Mouse (Mus musculus) retina, adult 2 months (tissue): ENCODE measurements at regions not wholly inside any gene's neighbourhood (a gene's known extent, or its start where the extent isn't known, plus 50 kb on each side); places are given as distances from the start of the nearest gene placed in this dataset.

ENCODE experiments used
- DNase-seq: peaks from one replicate; pipeline ENCODE4 v3.0.0-alpha.2; 2012; ENCODE audit warnings: low read depth, low spot score

DNA sequence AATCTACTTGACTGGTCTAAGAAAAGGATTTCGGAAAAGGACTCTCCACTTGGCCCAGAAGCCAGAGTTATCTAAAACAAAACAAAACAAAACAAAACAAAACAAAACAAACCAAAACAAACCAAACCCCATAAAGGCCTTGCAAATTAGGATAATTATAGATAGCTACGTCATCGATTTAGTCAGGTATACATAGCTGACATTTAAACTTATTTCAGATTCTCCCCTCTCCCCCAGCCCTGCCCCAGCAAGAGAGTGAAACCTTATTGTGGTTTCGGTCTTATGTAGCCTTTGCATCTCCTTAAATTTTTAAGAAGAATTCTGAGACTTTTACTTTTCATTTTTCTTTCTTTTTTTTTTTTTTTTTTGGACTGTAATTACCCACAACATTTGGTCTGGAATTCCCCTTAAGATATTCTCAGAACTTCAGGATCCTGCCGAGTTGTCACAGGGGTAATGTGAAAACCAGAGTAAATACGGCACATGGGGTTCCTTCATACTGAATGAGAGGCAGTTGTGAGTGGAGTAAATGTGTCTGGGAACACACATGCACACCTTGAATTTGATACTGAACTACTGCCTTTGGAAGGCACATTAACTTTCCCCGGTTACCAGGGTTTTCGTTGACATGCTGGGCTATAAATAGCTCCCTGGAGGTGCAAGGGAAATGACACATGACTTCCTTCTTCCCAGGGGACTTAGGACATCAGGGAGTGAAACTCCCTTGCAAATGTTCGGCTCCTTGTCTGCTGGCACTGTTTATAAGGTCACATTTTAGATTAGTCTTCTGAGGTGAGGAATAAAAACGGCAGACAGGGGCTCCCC is 94.8 kb upstream of the Rap1b start:
- no peak for DNase-seq

DNA sequence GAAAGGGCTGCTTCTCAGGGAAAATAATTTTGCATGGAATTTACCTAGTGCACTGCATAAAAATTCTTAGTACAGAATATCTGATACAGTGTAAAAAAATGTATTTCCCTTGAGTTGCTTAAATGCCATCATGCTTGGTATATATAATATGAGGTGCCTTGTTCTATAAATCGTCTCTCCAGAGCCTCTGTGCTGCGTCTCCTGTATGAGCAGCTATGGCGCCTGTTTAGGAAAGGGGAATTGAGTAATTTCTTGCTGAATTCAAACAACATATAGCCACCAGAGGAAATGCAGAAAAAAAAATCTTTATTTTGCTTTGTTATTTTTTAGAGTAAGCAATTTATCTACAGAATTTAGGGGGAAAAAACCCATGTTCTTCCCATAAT is 95.4 kb upstream of the Rap1b start:
- DNase-seq: no peak

DNA sequence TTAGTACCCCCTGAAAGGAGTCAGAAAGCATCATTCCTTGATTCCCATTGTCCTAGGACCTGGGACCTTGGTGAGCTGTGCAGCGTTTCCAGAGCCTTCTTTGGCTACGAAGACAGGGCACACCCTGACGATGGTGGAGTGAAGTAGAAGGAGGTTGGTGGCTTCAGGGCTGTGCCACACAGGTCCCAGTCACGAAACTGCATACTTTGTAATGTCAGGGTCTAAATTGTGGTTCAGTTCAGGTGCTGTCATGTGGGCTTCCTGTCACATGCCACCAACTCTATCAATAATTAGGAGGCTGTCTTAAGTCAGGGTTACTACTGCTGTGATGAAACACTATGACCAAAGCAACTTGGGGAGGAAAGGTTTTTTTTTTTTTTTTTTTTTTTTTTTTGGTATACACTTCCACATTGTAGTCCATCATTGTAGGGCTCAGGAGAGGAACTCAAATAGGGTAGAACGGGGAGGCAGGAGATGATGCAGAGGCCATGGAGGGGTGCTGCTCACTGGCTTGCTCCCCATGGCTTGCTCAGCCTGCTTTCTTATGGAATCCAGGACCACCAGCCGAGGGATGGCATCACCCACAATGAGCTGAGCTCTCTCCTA is 98.0 kb upstream of the Rap1b start:
- no peak for DNase-seq

DNA sequence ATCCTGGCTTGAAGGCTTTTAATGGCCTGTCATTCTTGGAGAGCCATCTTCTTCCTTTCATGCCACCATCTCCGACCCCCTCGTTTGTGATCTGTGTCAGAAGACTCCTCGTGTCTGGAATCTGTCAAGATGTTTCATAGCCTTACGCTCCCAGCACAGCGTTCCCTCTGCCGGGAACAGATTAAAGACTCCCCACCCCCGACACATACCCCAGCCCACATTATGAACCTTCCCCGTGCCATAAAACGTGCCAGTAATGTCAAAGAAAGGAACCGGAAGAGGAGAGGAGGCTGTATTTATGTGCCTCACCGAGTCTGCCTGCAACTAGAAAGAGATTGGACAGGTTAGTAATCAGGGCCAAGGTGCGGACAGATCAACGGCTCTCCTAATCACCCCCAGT is 101.4 kb upstream of the Rap1b start:
- no peak for DNase-seq

DNA sequence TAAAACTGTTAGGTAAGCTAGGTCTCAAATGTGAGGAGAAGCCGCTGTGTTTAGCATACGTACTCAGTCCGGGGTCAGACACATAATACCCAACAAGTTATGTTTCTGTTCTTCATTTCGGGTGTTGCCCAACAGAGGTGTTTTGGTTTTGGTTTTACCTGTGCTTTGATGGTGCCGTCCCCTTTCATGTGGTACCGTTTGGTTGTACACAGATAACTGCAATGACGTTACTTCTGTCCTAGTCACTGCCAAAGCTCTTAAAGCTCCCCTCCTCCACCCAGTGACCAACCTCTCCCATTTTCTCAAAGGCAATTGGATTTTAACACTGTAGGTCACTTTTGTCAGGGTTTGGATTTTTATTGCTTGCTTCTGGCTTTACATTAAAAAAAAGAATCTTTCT is 102.1 kb upstream of the Rap1b start:
- DNase-seq: no peak

DNA sequence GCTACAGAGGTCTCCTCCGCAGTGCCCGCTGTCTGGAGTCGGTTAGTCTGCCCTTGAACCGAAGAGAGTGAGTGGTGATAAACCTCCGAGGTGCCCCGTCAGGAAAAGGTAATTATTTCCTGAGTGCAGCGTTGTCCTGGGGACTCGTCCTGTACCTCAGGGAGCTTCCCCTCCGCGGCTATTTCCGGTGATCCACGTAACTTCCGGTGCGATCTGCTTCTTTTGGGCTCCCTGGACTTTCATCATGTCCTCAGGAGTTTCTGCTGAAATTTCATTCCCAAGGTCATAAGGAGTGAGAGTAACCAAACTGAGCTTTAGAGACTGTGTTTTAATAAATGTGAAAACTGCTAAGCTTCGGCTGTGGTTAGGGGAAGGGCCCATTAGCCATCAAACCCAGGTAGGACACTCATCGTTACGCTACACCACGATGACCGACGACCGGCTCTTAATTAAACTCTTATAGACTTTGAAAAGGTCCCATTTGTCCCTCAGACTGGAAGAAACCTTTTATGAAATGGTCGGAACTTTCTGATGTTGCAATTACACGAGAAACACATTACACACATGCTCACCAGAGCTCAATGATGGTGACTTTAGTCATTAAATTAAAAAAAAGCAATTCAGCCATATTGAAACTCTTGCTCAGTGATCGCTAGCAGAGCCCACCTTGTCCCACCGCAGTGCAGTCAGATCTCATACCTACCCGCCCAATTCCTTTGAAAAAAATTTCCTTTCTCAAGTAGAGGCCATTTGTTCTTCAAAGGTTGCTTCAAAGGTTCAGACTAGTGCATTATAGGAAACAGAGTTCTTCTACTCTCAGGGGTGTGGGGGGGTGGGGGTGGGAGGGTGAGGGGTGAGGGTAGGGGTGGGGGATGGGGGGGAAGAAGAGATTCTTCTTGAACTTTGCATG is 106.5 kb upstream of the Rap1b start:
- DNase-seq: no peak

DNA sequence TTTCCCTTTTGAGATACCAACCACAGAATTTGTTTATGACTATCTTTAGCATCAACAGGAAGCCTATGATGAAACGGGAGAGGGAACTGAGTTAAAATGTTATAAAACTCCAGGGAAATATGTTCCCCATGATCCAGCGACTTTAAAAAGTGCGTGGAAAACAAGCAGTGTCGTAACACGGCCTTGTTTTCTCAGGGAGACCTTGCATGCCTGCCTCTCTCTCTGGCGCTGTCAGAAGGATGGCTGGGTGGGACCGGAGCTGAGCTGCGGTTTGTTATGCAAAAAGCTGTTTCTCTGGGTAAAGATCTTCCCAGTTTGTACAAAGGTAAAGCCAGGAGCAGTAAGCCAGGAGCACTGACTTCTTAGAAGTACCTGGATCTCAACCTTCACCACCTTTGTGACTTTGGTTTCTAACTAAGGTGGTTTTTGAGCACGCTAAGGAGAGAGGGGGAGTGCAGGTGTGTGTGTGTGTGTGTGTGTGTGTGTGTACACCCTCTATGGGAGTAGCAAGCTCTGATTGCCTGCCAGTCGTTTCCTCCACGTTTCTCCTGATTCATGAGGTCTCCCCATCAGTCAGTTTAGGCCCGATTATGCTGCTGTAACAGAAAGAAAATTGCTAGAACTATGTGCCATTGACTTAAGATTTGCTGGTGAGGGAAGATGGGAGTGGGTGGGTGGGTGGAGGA is 107.3 kb upstream of the Rap1b start:
- DNase-seq: no peak

DNA sequence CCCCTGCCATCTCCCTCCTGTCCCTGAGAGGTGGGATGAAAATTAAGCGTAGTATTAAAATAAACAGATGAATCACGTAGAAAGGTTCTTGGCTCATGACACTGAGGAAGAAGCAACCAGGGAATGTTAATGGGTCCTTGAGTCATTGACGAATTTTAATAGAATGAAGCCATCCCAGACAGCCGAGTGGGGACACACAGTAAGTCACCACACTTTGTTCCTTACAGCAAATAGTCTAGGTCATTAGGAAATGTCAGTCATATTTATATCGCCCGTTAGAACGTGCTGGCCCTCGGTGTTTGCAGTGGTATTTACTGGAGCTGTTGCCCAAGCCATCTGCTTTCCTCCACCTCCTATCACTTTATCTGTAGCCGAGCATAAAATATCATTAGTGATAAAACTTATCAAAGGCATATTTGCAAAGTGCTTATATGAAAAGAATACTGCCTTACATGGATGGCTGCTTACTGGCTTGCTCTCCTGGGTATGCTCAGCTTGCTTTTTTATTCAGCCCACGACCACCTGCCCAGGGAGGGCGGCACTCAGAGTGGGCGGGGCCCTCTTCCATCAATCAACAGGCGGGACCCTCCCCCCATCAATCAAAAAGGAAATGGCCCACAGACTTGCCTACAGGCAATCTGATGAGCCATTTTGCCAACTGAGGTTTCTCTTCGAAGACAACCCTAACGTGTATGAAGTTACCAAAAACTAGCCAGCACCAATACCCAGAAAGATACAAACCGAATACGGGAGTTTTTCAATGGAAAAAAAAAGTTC is 110.5 kb upstream of the Rap1b start:
- DNase-seq: no peak

DNA sequence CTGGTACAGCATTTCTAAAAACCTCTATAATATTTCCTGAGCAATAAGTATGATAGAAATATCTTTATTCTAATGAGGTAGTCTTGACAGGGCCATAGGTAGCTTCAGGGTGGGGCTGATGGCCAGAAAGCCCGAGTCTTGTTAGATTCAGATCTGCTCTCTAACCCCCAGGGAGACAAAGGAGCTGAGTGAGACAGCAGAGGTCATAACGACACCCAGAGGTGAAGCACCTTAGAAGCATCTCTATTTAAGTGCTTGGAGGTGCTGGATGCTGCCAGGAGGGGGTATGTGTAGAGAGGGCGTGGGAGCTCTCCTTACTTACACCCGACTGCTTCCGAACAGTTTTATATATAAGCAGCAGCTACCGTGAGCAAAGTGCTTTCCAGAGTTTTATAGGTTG is 128.9 kb upstream of the Rap1b start:
- no peak for DNase-seq

DNA sequence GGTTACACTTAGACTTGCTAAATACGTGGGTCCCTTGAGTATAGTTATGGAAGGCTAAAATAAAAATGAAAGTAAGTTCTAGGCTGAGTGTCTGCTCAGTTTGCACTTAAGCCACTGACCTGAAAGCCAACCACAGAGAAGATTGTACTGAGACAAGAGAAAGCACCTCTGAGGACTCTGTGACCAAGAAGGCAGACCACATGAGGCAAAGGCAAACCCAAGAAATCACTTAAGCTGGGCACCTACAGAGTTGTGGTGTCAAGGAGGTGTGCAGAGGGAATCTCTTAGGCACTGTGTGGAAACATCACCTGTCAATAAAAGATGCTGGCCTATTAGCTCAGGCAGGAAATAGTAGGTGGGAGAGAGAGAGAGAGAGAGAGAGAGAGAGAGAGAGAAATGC is 129.6 kb upstream of the Rap1b start:
- DNase-seq: no peak

DNA sequence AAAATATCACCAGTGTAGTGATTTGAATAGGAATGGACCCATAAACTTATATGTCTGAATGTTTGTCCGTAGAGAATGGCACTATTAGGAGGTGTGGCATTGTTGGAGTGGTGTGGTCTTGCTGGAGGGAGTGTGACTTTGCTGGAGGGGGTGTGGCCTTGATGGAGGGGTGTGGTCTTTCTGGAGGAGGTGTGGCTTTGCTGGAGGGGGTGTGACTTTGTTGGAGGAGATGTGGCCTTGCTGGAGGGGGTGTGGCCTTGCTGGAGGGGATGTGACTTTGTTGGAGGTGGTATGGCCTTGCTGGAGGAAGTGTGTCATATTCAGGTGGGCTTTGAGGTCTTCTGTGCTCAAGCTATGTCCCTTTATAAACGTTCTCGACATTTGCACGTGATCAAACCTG is 133.3 kb upstream of the Rap1b start:
- DNase-seq: no peak

DNA sequence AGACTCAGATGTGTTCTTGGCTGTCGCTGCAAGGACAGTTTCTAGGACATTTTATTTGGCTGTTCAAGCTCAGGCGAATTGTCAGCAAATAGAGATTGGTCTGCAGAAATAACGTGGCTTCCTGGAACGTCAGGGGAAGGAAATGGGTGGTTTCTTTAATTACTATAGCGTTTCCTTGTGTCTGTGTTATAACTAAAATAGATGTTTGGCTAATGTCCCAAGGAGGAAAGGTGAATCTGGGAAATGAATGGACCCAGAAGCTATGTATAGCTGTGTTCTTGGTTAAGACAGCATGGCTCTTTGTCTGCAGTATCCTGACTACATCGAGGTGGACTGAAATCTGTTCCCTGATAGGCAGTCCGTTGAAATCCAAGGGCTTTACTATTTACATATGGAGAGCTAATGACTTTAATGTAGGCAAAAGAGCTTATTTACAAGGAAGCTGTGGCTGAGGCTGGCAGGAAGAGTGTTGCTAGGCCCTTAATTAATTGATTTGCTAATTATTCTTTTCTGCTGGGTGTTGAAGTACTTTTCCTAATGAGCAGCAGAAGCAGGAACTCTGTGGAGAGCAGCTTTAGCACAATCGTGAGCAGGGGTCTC is 136.9 kb upstream of the Rap1b start:
- DNase-seq: no peak

DNA sequence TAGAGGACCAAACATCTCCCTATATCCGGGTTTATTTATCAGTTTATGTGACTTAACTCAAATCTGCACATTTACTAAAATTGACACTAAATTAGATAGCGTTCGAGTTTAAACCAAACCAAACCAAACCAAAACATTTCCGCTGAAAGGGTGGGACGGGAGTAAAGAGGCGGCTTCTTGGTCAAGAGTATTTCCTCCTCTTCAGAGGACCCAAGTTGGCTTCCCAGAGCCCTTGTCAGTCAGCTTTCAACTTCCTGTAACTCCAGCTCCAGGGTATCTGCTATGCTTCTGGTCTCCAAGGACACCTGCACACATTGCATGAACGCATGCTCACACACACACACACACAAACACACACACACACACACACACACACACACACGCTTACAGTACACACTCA is 137.4 kb upstream of the Rap1b start:
- no peak for DNase-seq

DNA sequence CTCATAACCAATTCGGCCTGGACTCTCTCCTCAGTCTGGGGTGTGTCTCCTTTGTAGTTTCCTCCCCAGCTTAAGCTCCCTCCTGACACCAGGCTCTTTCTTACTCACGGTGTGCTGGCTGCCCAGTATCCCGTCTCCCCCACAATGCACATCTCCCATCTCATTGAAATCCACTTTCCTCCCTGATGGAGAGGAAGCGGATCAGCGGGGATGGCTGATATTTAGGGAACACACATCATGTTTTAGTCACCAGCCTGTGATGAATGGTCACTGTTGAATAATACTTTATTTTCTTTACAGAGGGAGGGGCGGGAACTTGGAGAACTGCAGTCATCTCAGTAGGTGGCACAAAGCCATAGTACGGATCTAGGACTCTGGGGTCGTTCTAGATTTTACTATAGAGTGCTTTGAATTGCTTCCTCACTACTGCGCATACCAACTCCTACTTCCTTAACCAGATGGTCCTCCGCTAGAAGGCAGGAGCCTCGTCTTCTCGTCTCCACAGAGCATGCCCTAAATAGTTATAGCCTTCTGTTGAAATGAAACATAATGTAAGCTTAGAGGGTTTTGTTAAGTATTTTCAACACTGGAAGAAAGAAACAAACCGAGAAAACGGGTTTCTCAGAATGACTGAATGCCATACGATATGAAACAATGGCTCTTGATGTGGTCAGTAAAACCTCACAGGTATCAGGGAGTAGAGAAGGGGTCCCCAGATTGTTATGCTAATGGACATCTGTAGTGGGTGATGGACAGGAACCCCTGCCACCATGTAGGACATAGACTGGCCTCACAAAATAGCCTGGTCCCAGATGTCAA is 139.2 kb upstream of the Rap1b start:
- no peak for DNase-seq

DNA sequence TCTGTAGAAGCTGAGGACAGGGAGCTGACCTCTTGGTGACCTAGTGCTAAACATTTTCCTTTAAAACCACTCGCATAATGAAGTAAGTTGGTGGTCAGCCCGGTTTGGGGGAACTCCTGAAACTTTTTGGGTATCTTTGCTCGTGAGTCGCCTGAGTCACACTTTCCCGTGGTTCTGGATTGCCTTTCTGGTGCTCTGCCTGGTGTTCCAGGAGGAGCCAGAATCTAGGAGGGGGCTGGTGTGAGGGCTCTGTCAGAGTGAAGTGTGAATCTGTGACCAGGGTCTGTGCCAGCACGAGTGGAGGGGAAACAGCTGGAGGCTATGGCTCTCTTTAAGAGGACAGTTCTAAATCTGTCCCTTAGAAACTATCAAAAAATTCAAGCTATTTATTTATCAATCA is 141.8 kb upstream of the Rap1b start:
- DNase-seq: no peak

DNA sequence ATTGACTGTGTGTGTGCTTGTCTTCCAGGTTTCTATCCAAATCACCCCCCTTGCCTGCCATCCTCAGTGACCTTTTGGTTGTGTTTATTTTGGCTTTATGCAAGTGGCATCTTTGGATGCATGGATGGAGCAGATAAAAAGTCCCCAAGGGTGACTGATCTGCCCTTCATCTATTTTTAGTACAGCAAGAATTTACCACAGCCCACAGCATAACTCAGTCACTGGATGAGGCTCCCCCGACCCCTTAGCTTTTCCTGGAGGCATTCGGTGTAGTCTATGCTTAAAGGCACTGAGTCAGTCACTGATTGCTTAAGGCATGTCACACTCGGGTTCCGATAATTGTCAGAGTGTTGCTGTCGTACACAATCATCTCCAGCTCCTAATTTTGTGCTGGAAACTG is 142.2 kb upstream of the Rap1b start:
- no peak for DNase-seq

DNA sequence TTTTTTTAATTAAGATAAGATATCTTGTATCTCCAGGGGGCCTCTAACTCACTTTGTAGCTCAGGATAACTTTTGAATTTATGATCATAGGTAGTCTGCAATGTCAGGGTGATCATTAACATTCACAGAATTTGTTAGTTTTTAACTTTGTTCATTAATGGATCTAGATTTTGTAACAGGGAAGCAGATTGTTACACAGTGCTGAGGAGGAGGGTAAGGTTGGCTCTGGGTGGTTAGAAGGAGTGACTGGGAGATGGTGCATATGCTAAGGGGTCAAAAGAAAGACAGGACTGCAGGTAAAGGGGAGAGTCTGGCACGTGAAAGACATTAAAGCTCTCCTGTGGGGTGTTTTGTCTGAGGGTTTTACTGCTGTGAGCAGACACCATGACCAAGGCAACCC is 145.3 kb upstream of the Rap1b start:
- no peak for DNase-seq

DNA sequence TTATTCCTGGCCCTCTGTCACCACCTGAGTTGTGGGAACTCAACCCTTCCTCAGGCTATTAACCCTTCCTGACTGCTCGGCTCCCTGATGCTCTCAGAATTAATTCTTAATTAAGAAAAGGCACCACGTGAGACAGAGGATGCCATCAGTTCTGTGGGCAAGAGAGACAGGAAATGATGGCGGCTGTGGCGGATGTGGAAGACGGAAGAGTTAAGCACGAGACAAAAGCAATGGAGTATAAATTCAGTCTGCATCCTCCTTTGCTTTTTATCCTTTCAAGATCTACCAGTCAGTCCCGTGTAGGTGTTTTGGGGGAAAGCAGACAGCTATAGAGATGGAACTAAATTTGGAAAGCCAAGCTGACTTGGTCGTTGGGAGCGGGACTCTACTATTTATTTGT is 146.5 kb upstream of the Rap1b start:
- no peak for DNase-seq

DNA sequence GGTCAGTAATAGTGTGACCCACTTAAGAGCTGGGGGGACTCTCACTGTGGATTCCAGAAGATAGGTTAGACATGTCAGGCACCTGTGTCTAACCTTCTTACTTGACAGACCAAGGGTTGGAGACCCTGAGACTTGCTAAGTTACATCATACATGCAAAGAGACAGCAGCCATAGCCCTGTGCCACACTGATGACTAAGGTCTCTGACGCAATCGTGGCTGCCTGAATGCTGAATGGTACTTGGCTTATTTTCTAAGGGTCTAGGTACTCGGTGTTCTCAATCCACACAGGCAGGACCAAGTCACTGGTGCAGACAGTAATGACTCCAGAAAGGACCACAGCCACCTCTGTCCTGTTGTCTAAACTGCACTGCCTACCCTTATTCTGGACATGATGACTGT is 147.8 kb upstream of the Mdm1 start:
- DNase-seq: no peak

DNA sequence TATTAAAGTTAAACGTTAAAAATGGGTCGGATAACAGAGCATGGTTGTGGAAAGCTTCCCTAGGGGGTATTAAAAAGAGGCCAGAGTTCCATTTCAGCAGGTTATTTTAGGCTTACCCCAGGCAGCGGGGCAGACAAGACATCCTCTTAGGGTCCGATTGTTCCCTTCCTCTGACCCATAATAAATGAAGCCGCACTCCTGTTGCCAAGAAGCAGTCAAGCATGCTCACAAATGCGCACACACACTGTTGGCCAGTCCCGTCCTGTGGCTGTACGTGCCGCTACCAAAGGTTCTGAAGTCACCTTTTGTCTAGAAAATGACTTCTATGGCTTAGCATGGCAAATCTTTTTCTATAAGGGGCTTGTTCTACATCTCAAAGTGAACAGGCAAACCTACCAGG is 146.8 kb upstream of the Mdm1 start:
- DNase-seq: no peak
